Mouse (Mus musculus) lung, postnatal 36 days (tissue): ENCODE measurements around the gene Cuedc1.

Source experiments
- DNase-seq: peaks from one replicate; pipeline ENCODE4 v3.0.0; 2022; ENCODE audit warnings: mixed read lengths

The Cuedc1 gene

DNA sequence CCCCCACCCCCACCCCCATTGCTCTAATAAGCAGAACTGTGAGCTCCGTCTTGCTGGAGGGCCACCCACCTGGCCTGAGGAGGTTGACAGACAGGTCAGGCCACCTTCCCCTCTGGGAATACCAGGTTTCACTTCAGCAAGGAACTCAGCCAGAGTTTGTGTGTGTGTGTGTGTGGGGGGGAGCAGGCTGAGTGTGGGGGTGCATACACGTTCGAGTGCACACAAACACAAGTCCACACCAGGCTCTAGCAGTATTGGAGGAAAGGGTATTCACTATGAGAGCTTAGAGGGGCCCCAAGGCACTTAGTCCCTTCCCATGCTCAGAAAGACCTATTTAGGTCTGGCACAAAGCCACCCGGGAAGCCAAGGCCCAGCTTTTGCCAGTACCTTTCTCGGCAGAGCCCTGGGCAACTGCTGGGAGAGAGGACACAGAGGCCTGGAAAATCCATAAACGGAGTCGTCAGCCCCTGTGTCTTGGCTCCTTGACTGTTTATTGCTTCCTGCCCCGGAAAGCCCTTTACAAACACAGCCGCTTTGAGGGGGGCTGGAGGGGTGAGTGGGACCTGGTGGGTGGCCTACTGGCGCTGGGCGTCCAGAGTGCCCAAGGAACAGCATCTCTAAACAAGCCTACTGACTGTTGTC lies 50.9 kb downstream of the Cuedc1 start:
- peak; percentile 79 for DNase-seq

DNA sequence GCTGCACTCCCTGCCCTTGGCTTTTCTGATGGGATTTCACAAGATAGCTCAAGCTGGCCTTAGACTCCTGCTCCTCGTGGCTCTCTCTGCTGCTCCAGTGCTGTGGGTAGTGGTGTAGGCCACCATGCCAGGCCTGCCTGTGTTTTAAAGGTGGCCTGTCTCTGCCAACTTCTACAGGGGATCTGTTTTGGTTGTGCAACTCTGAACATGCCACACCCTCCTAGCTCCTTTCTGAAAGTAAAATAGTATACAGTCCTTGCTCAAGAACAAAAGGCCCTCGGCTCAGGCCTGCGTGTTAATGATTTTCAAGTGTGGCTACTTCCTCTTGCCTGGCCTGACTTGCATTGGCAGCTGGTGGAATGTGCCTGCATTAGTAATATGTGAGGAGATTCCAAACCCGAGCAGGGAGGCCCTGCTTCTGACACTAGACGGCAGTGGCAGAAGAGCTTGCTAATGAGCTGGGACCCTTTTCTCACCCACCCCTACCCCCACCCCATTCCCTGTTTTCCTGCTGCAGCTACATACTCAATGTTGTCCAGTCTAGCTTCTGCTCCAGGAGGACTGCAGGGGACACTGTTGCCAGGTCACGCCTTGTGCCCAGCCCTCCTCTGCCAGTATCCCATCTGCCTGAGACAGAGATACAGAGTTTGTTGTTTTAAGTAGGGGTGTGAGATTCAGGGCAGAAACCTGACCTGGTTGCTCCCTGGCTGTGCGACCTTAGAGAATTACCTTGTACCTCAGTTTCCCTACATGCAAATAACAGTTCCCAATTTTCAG lies 53.7 kb downstream of the Cuedc1 start:
- DNase-seq, result peak; percentile 88

DNA sequence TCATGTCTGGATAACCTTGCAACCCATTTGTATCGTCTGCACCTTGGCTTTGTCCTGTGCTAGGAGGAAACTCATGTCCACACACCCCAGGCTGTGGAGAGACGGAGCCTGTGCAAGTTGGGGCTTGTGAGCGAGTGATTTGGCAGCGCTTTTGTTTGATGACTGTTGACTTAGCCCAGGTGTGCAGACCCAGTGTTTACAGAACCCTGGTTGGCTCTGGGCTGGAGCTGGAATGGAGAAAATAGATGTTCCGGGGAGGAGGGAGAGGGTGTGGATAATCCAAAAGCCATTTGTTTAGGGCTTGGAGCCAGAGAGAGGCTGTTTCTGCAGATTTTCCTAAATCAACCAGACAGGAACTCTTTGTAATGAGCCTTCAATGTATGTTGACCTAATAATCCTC lies 56.0 kb downstream of the Cuedc1 start:
- DNase-seq, result peak; percentile 64

DNA sequence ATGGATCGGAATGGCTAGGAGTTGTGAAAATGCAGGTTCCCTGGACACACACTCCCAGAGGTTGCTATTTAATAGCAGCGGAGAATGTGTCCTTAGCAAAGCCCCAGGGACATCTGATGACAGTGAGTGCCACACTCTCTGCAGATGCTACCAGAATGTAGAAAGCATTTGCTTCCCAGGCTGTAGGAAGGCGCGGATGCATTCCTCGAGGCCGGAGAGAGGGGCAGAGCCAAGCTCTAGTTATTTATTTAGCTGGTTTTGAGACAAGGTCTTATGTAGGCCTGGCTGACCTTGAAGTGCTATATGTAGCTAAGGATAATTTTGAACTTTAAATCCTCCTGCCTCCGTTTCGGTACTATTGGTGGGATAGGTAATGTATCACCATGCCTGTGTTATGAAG lies 56.6 kb downstream of the Cuedc1 start:
- no peak for DNase-seq

DNA sequence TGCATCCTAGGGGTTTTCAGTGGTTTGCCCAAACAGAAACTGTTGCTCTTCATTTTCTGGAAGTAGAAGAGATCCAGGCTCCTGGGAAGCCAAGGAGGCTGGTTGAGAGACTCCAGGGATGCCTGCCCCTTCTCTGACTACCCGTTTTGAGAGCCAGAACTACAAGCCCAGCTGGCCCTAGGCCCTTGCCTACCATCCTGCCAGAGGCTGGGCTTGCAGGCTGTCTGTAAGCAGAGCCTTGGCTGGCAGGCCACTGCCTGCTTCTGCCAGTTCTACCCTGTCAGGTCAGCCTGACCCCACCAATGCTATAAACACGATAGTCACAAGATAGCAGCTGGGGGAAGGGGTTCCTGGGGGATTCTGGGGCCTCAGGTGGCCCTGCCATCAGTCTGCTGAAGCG lies 57.6 kb downstream of the Cuedc1 start:
- no peak for DNase-seq

DNA sequence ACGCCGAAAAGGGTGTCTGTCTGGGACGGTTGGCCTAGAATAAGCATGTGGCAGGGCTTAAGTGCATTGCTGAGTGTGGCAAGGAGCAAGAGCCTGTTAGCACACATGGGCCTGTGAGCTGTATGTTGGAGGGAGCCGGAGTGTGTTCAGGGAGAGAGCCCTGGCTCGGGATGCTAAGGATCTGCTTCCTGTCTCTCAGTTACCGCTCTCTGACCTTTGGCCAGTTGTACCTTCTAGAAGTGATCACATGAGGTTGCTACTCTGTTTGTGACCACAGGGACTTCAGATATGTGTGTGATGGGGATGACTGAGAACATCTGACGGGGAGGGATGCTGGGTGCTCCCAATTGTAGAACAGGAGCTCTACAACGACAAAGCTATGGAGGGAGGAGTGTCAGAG lies 58.1 kb downstream of the Cuedc1 start:
- DNase-seq, result no peak

DNA sequence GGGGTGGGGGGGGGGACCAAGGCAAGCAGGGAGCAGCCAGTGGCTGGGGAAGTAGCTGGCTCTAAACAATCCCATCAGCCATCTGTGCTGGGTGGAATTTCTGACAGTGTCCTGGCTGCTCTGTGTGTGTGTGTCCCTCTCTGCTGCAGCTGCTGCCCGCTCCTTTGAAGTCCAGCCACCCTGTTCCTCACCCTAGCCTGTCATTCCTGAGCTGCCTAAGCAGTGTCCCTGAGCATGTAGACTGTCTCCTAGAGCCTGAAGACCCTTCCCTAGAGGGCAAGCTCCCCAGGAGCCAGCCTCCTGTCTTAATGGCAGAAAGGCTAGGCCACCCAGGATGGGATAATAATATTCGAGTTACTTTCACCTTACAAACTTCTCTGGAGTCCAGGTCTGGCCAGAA lies 58.5 kb downstream of the Cuedc1 start:
- DNase-seq, result no peak

DNA sequence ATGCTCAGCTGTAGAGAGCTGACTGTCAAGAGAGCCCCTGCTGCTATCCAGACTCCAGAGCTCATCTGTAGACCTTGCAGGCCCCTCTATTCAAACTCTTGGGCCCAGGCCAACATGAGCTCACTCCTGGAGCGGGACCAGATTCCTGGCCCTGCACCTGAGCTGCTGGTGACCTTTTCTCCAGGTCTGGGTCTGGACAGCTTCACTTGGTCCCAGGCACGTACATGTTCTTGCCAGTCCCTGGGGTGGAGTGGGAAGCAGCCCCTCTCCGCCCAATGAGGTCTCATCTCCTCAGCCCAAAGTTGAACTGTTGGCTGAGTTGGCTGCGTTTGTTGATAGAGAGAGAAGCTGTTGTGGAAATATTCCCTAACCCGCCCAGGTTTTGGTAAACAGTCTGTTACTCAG lies 61.0 kb downstream of the Cuedc1 start:
- no peak for DNase-seq

DNA sequence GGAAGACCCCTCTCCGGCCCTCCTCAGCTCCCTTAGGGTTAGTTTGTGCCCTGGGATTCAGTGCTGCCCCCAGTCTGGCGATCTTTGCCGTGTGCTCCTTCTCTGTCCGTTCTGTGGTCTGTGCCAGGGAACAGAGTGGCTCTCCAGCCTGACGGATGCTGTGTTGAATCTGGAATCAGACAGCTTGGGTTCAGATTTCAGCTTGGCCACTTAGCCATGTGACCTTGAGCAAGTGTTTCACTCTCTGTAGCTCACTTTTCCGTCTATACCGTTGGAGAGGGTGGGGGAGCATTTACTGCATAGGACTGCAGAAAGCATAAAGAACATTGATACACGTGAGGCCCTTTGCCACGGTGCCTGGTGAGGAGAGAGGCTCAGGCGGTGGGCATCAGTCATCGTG lies 61.5 kb downstream of the Cuedc1 start:
- no peak for DNase-seq

DNA sequence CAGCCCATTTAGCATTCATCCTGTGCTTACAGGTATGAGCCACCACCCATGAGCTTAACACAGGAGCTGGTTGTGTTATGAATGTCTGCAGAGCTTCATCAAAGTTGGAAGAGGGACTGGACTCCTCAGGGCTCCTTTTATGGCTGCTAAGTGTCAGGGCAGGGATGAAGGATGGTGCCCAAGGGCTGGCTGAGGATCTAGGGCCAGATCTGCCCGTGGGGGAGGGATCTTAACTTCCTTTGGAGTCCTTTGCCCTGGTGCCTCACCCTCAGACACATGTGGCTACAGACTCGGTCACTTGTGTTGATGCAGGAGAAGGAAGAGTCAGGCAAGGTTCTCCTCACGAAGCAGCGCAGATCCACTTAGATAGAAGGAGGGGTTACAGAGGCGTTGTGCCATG lies 62.5 kb downstream of the Cuedc1 start:
- no peak for DNase-seq

DNA sequence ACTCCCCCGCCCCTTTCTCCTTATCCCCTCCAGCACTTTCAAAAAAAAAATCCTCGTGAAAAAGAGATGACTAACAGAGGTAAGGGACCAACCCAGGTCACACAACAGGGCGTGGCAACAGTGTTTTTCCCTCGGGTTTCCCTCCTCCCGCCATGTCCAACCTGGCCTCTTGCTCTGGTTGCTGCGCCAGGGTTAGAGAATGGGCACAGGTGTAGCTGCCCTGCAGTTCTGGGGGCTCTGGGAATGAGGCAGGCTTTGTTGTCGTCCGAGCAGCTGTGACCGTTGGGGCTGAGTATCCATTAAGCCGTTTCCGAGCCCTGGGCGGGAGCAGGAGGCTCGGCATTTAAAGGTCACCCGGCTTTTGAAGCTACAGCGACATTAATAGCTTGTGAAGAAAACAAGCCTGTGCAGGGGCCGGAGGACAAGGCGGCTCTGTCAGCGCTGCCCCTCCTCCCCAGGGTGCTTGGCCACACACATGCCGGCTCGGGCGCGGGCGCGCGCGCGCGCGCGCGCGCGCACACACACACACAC lies 63.3 kb downstream of the Cuedc1 start:
- DNase-seq, result peak; percentile 81

DNA sequence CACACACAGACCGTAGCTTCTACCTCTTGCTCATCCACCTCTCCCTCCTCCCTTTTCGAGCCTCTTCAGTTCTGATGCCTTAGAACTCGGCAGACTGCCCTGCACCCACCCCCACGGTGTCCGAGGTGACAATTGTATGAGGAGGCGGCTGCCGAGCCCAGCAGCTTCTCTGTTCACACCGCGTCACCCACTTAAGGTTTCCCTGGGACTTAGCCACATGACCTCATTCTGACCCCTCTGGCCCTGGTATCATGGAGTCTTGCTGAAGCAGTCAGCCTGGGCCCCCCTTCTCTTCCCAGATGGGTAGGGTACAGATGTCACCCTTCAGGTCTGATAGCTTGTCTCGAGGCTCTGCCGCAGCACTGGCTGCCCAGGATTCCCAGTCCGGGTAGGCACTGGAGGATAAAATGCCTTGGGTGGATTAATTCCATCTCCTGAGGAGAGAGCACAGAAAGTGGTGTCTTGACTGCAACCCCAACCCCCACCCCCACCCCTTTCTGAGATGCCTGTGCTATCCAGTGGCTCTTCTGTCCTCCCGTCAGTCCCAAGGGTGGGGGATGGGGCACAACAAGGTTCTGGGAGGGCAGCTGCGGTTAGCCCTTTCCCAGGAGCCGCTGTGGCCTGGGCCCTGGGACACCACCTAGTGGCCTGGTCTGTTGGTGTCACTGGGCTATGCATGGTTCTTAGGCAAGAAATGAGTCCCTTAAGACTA lies 63.9 kb downstream of the Cuedc1 start:
- peak; percentile 96 for DNase-seq

DNA sequence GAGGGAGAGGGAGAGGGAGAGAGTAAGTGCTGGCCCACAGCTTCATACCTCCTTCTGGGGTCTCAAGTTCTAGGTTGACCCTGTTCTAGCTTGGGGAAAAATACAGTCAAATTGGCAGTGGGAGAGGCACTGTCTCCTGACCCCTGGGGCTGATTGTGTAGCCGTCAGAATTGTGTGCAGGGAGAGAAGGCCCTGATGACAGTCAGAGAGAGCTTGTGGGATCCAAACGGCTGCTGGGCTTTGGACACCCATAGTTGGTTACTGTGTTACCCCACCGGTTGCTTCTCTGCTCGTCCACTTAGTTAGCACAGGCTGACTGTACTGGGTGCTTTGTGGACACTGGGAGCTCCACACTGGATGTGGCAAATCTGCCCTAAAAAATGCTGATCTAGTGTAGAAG lies 64.9 kb downstream of the Cuedc1 start:
- no peak for DNase-seq

DNA sequence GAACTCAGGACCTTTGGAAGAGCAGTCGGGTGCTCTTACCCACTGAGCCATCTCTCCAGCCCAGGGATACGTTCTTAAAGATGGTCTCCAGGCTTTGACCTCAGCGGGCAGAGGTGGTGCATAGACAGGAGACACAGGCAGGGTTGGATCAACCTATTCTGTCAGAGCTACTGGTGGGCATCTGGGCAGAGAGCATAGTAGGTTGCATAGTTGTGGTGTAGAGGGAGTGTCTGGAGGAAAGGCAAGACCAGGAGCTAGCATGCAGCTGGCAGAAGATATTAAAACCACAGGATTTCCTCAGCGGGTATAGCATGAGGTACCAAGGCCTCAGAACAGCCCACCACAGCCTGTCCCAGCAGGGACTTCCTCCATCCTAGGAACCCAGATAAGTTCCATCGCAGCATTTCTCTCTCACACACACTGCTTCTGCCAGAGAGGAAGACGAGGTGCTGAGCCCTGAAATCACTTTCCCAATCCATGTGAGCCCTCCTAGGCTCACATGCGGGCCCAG lies 66.4 kb downstream of the Cuedc1 start:
- DNase-seq, result no peak

DNA sequence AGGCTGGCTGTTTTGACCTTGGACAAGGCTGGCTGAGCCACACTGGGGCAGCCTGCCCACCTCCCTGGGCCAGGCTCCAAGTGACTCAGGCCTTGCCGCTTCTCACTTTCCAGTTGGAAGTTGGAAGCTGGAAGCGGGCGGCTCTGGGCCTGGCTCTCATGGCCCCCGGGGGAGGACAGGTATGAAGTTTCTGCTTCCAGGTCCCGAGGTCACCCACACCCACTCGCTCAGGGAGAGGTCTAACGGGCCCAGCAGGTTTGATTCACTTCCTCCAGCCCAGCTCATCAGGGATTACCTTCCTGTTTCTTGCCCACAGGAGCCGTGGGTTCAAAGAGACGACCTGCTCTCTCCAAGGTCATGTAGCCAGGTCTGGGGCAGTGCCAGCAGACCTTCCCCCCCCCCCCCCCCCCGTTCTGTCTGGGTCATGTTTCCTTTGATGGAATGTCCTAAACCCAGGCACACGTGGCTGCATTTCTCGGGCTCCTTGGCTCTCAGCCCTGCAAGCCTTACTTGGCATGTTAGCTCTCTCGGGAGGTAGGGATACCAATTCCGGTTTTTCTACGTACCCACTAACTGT lies 67.0 kb downstream of the Cuedc1 start:
- DNase-seq, result peak; percentile 74

DNA sequence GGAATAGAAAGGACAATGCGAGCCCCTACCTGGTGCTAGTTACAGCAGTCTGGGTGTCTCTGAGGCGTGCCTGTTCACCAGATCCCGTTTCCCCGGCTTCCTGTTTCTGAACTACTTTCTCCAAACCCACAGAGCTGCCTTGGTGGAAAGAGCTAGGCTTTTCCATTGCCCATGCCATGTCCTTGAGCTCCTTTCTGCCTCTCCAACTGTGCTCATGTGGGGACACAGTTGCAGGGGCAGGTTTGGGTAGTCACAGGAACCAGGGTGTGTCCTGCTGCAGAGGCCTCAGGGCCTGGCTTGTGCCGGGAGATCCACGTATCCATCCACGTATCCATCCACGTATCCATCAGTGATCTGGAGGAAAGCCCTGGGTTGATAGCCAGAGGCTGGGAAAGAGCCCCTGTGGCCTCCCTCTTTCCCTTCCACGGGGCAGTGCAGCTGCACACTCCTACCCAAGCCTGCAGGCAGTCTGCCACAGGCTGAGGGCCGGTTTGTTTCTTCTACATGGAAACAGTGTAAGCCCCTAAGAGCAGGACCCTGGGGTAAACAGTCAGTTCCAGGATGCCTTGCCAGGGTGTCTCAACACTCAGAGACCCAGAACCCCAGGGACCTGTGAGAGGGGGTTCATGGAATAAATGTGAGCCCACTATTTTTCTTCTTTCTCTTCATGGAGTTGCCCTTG lies 68.0 kb downstream of the Cuedc1 start:
- DNase-seq, result no peak

DNA sequence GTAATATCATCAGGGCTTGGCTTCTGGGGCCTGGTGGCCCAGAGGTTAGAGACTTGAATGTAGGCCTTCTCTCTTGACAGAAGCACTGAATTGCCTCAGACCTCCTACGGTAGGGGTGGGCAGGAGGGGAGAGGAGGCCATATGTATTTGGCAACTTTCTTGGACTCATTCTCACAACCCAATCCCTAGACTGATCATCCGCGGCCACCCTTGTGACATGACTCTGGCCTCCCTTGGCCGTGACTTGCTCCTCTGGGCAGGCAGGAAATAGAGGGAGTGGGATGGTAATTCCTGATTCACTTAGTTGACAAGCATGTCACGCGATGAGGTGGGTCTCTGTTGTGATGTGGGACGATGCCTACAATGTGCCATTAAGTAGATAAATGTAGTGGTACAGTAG lies 68.6 kb downstream of the Cuedc1 start:
- DNase-seq, result no peak

DNA sequence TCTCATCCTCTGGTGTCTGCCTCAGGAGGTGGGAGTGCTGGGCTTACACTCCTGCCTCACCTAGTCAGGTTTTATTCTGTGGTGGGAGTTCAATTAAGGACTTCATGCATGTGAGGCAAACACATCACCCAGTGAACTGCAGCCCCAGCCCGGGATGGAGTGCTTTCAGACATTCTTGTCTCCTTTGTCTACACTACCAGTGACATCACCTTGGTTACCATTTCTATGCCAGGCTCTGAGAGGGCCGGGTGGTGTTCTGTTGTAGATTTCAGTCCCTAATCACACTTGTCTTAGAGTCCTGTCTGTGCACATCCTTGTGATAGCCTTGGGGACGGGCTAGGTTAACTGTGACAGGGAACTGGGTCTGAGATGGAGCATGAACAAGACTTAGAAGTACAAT lies 70.8 kb downstream of the Cuedc1 start:
- DNase-seq, result no peak

DNA sequence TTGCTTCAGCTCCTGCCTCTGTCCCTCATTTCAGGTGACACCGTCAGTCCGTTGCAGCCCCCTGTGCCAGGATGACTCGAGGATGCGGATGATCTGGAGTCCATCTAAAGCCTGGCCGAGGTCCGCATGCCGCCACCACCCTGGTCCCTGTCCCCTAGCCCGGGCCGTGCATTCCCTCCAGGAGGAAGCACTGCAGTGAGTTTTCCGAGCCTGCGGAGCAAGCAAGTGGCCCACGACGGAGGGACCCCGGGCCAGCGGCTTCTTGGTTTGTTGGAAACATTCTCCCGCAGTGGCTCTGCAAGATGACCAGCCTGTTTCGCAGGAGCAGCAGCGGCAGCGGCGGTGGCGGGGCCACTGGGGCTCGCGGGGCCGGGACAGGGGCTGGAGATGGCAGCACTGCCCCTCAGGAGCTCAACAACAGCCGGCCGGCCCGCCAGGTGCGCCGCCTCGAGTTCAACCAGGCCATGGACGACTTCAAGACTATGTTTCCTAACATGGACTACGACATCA lies 71.7 kb downstream of the Cuedc1 start:
- DNase-seq, result no peak

DNA sequence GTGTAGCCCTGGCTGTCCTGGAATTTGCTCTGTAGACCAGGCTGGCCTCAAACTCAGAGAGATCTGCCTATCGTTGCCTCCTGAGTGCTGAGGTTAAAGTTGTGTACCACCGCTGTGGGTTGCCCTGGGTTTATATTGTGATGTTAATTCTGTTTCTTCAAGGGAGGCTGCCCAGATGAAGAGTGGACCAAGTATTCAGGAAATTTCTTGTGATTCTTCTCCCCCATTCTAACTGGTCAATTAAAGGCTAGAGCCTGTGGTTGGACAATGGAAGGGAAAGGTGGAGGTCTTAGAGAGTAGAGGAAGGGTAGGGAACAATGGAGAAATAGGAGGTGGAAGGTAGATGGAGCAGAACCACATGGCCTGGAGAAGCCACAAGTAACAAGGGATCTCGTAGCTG lies 72.7 kb downstream of the Cuedc1 start:
- DNase-seq, result no peak

DNA sequence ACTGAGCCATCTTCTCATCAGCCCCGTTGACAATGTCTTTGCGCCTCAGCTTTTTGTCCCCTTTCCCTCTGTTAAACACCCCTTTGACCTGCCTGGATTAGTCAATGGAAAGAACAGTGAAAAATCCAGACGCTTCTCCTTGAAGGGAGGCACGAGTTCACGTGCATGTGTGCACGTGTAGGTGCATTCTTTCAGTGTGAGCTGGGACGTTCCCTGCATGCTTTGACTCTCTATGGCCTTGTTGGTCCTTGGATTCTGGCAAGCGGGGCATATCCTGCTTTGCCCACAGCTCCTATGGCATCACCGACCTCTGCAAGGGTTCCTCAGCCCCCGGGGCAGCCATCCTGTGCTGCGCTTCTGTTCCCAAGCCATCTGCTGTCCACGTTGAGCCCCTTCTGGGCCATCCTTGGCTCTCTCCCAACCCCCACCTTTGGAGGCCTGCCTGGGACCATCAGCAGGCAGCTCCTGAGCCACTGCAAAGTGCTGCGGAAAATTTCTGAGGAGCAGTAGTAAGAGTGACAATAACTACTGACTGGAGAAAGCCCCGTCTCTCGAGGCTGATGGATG lies 74.1 kb downstream of the Cuedc1 start:
- DNase-seq, result no peak
